Mouse (Mus musculus) lung, postnatal 0 days (tissue): ENCODE results near the gene Klk1b22. TPM values are rescaled to one million over a fixed set of nuclear protein-coding genes. Genes with fewer than 3 reads are reported as not detected.
"Not testable (repeated sequence)": the region's sequence is repeated elsewhere in the genome, so short reads cannot be mapped to it uniquely, and the experiment has no call there.

Experiments used
- ATAC-seq: fragments of 200-750 bp; cut with Nextera tagmentation; 2 replicates; pipeline ENCODE4 v1.8.0; 2017; ENCODE audit warnings: moderate library complexity
- DNase-seq: peaks from one replicate; pipeline ENCODE4 v3.0.0-alpha.2; 2016; ENCODE audit warnings: low spot score
- H3K27ac ChIP-seq: fragments of 300-500 bp; sonication (generic); 2 replicates; pipeline ENCODE4 v1.5.1; 2014; ENCODE audit warnings: antibody characterized with exemption, mild to moderate bottlenecking, low read length, mixed read lengths
- H3K27me3 ChIP-seq: fragments of 300-500 bp; sonication (generic); replicated peaks from 2 replicates; pipeline ENCODE4 v1.6.1; 2014; ENCODE audit warnings: low read length, mixed read lengths; ENCODE audit not compliant: insufficient read depth
- H3K36me3 ChIP-seq: fragments of 300-500 bp; sonication (generic); 2 replicates; pipeline ENCODE4 v1.6.1; 2014; ENCODE audit warnings: low read length, mixed read lengths; ENCODE audit not compliant: insufficient read depth
- H3K4me1 ChIP-seq: fragments of 300-500 bp; sonication (generic); 2 replicates; pipeline ENCODE4 v1.6.1; 2014; ENCODE audit warnings: antibody characterized with exemption, low read depth, low read length, mixed read lengths; ENCODE audit not compliant: insufficient read depth
- H3K4me2 ChIP-seq: fragments of 300-500 bp; sonication (generic); replicated peaks from 2 replicates; pipeline ENCODE4 v1.6.1; 2014; ENCODE audit warnings: low read depth, mild to moderate bottlenecking, low read length, moderate library complexity, mixed read lengths
- H3K4me3 ChIP-seq: fragments of 300-500 bp; sonication (generic); 2 replicates; pipeline ENCODE4 v1.5.1; 2014; ENCODE audit warnings: low read depth, low read length
- H3K9ac ChIP-seq: fragments of 300-500 bp; sonication (generic); replicated peaks from 2 replicates; pipeline ENCODE4 v1.6.1; 2014; ENCODE audit warnings: low read depth, mild to moderate bottlenecking
- H3K9me3 ChIP-seq: fragments of 300-500 bp; sonication (generic); 2 replicates; pipeline ENCODE4 v1.6.1; 2016; ENCODE audit warnings: low read length, mixed read lengths
- CTCF ChIP-seq: IDR thresholded peaks from 2 replicates; pipeline ENCODE4 v1.5.1; 2016; ENCODE audit warnings: antibody characterized with exemption, mild to moderate bottlenecking
- EP300 ChIP-seq: IDR thresholded peaks from 2 replicates; pipeline ENCODE4 v1.6.1; 2016; ENCODE audit warnings: antibody characterized with exemption, mild to moderate bottlenecking, control low read depth
- WGBS: fragments of 180-500 bp; shearing (Covaris S2); extraction: QIAGEN DNeasy Blood & Tissue Kit; methylation state at CpG from one replicate; pipeline ENCODE4 v1.1.7; 2014; 5-methylcytosine and 5-hydroxymethylcytosine counted together
- polyA plus RNA-seq: library from polyadenylated mRNA; unstranded; fragments of >200 nt; fragmentation: Nextera tagmentation; extraction: Ambion mirVana; gene quantifications from 2 replicates; pipeline ENCODE4 v1.2.1, GENCODE M21; 2015

The Klk1b22 gene
- polyA plus RNA-seq: not detected in 2 replicates

DNA sequence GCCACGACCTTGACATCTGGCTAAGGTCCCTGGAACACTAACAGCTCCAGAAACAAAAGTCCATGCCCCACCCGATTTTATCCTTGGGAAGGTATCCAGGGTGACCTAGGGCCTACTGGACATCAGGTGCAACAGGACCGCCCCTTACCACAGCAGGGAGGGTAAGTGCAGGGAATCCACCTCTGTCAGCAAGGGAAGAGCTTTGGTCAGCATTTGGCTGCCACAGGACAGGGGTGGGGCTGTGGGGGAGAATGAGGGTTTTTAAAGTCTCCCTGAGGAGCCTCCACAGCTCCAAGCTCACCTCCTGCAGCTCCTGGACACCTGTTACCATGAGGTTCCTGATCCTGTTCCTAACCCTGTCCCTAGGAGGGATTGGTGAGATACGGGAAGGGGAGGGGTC, at the start of gene Klk1b22:
Gene Klk1b22 (plus strand): TSS at position 301 of the 400 bp plus-strand sequence.
- no peaks in the 10 kb centered on the region for H3K36me3 ChIP-seq
- H3K9ac ChIP-seq: no peak within 1 kb of the TSS
- no peak within 1 kb of the TSS for H3K27ac ChIP-seq
- H3K4me3 ChIP-seq: no peak within 1 kb of the TSS
- no peaks in the 10 kb centered on the region for H3K4me1 ChIP-seq
- ATAC-seq: no peak
- DNase-seq: no peak
- H3K9me3 ChIP-seq: no peaks in the 10 kb centered on the region
- 60% methylated on average over 4 of the region's 4 CpGs for WGBS
- no peak within 1 kb of the TSS for H3K4me2 ChIP-seq
- no peaks in the 10 kb centered on the region for H3K27me3 ChIP-seq
- TF ChIP-seq CTCF (no peak), EP300 (no peak)

DNA sequence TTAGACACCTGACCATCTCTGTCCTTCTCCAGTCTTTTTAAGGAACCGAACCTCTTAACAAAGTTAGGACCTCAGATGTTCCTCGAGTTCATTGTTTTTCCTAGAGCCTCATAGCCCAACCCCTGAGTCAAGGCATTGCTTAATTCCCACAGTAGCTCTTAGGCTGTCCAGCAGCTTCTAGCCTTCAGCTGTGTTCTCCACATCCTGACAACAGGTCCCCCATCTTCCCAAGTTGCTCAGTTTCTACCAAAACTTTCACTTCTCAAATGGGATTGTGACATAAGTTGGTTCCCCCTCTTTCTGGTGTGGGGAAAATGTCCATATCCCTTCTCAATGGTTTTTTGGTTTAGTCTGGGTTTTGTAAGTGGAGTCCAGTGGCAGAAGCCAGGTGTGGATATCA, 40.4 kb upstream of the Klk1b22 start:
- no peaks in the 10 kb centered on the region for H3K27me3 ChIP-seq
- no peak overlapping the region for H3K9ac ChIP-seq
- no peak overlapping the region for H3K4me2 ChIP-seq
- 63% methylated on average over 2 of the region's 2 CpGs for WGBS
- TF ChIP-seq EP300: no peak
- no peak for TF ChIP-seq CTCF
- no peaks in the 10 kb centered on the region for H3K4me1 ChIP-seq
- H3K36me3 ChIP-seq: no peaks in the 10 kb centered on the region
- DNase-seq (no peak), ATAC-seq (no peak)
- H3K27ac ChIP-seq: no peak overlapping the region
- H3K4me3 ChIP-seq: no peak overlapping the region
- no peaks in the 10 kb centered on the region for H3K9me3 ChIP-seq

- 100% methylated on average over 1 of the region's 1 CpGs for WGBS
- no peaks in the 10 kb centered on the region for H3K4me1 ChIP-seq
- no peak for DNase-seq
- no peak overlapping the region for H3K4me3 ChIP-seq
- no peak overlapping the region for H3K9ac ChIP-seq
- no peak overlapping the region for H3K27ac ChIP-seq
- TF ChIP-seq CTCF (no peak), EP300 (no peak)
- H3K27me3 ChIP-seq: no peaks in the 10 kb centered on the region
- no peak overlapping the region for H3K4me2 ChIP-seq
- ATAC-seq: no peak
- no peaks in the 10 kb centered on the region for H3K36me3 ChIP-seq
- no peaks in the 10 kb centered on the region for H3K9me3 ChIP-seq
Observed at GRCm38 (mm10) chr7:44077703-44078102, 34.8 kb upstream of the Klk1b22 start.

GRCm38 (mm10) chr7:44096111-44096510, 16.4 kb upstream of the Klk1b22 start:
- no peak overlapping the region for H3K9ac ChIP-seq
- no peak overlapping the region for H3K4me2 ChIP-seq
- H3K27ac ChIP-seq: no peak overlapping the region
- TF ChIP-seq CTCF: no peak
- no peak for TF ChIP-seq EP300
- WGBS: 95% methylated on average over 1 of the region's 1 CpGs
- H3K4me1 ChIP-seq: no peaks in the 10 kb centered on the region
- no peak overlapping the region for H3K4me3 ChIP-seq
- H3K36me3 ChIP-seq: no peaks in the 10 kb centered on the region
- ATAC-seq (no peak), DNase-seq (no peak)
- no peaks in the 10 kb centered on the region for H3K27me3 ChIP-seq
- H3K9me3 ChIP-seq: no peaks in the 10 kb centered on the region

GRCm38 (mm10) chr7:44102028-44102427, 10.4 kb upstream of the Klk1b22 start, which contains the start of gene Klk1b21:
Klk1b21 (plus strand) TSS chr7:44102328.
- not testable (repeated sequence) for H3K27me3 ChIP-seq, H3K4me1 ChIP-seq, ATAC-seq, H3K4me2 ChIP-seq, H3K27ac ChIP-seq, H3K4me3 ChIP-seq, H3K36me3 ChIP-seq, H3K9me3 ChIP-seq, H3K9ac ChIP-seq, DNase-seq
- WGBS: 70% methylated on average over 3 of the region's 3 CpGs

DNA sequence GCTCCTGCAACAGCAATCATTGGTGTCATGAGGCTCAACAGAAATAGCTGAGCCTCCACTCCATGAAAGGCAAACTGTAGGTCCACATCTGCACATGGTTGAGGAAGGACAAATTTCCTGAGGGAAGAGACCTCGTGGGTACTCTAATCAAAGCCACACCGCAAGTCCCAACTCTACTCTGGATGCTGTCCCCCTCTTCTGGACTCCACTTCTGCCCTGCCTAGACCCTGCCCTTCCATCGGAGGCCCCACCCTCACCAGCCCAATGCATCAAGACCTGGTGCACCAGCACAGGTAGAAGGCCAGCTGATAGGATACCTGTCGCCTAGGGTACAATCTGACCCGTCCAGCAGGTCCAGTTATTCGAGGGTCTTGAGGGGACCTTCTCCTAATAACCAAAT, 11.0 kb downstream of the Klk1b22 start:
- no peak for TF ChIP-seq CTCF
- no peak for TF ChIP-seq EP300
- Histone ChIP-seq H3K4me3 (no peak overlapping the region), H3K27ac (no peak overlapping the region), H3K9ac (no peak overlapping the region), H3K9me3 (no peaks in the 10 kb centered on the region), H3K4me1 (no peaks in the 10 kb centered on the region), H3K27me3 (no peaks in the 10 kb centered on the region), H3K36me3 (no peaks in the 10 kb centered on the region), H3K4me2 (no peak overlapping the region)
- no peak for ATAC-seq
- DNase-seq: no peak
- WGBS: 86% methylated on average over 6 of the region's 6 CpGs

GRCm38 (mm10) chr7:44136467-44136866, 24.0 kb downstream of the Klk1b22 start, which contains the start of gene Klk1b16:
Klk1b16 (plus strand) TSS chr7:44136767.
- DNase-seq (no peak), ATAC-seq (no peak)
- Histone ChIP-seq H3K4me3 (no peak within 1 kb of the TSS), H3K9ac (no peak within 1 kb of the TSS), H3K9me3 (no peaks in the 10 kb centered on the region), H3K36me3 (no peaks in the 10 kb centered on the region), H3K27ac (no peak within 1 kb of the TSS), H3K4me1 (no peaks in the 10 kb centered on the region), H3K27me3 (no peaks in the 10 kb centered on the region), H3K4me2 (no peak within 1 kb of the TSS)
- WGBS: 98% methylated on average over 3 of the region's 3 CpGs
- TF ChIP-seq CTCF: no peak
- no peak for TF ChIP-seq EP300

Other genes starting within 250 kb of the Klk1b22 start
- not detected in 2 replicates for gene Klk4, start 231.5 kb upstream of the Klk1b22 start, polyA plus RNA-seq
- not detected in 2 replicates for gene Klk15, start 178.9 kb upstream of the Klk1b22 start, polyA plus RNA-seq
- not detected in 2 replicates for gene Klk1b8, start 162.0 kb upstream of the Klk1b22 start, polyA plus RNA-seq
- not detected in 2 replicates for gene Klk1b1, start 145.9 kb upstream of the Klk1b22 start, polyA plus RNA-seq
- gene Klk1b9, start 136.6 kb upstream of the Klk1b22 start, polyA plus RNA-seq: not detected in 2 replicates
- gene Klk1b11, start 116.8 kb upstream of the Klk1b22 start, polyA plus RNA-seq: not detected in 2 replicates
- gene Klk1b26, start 100.5 kb upstream of the Klk1b22 start, polyA plus RNA-seq: not detected in 2 replicates
- not detected in 2 replicates for gene Klk1b27, start 60.4 kb upstream of the Klk1b22 start, polyA plus RNA-seq
- not detected in 2 replicates for gene Klk1b21, start 10.3 kb upstream of the Klk1b22 start, polyA plus RNA-seq
- gene Klk1b16, start 24.1 kb downstream of the Klk1b22 start, polyA plus RNA-seq: not detected in 2 replicates
- gene Klk1b24, start 75.6 kb downstream of the Klk1b22 start, polyA plus RNA-seq: not detected in 2 replicates
- not detected in 2 replicates for gene Klk1b3, start 85.5 kb downstream of the Klk1b22 start, polyA plus RNA-seq
- gene Klk1b4, start 94.8 kb downstream of the Klk1b22 start, polyA plus RNA-seq: not detected in 2 replicates
- gene Klk1b5, start 103.3 kb downstream of the Klk1b22 start, polyA plus RNA-seq: not detected in 2 replicates
- not detected in 2 replicates for gene Klk1, start 112.7 kb downstream of the Klk1b22 start, polyA plus RNA-seq
- gene Gm36864, start 123.5 kb downstream of the Klk1b22 start, polyA plus RNA-seq: not detected in 2 replicates
- gene 1700028J19Rik, start 134.0 kb downstream of the Klk1b22 start, polyA plus RNA-seq: 0.77 and 1.0 TPM in 2 replicates
- 45.2 and 51.3 TPM in 2 replicates for gene 2410002F23Rik, start 134.0 kb downstream of the Klk1b22 start, polyA plus RNA-seq
- gene Acp4, start 144.7 kb downstream of the Klk1b22 start, polyA plus RNA-seq: not detected in 2 replicates
- gene Gm15517, start 148.8 kb downstream of the Klk1b22 start, polyA plus RNA-seq: not detected in 2 replicates
- 2.1 and 2.5 TPM in 2 replicates for gene Clec11a, start 194.2 kb downstream of the Klk1b22 start, polyA plus RNA-seq
- gene Shank1, start 197.6 kb downstream of the Klk1b22 start, polyA plus RNA-seq: 0.23 and 0.27 TPM in 2 replicates